Mouse (Mus musculus) liver, postnatal 0 days (tissue): ENCODE measurements around the gene Gabrb3. TPM values are rescaled to one million over a fixed set of nuclear protein-coding genes. Genes with fewer than 3 reads are reported as not detected.

ENCODE experiments used
- ATAC-seq: fragments of 200-750 bp; cut with Nextera tagmentation; 2 replicates; pipeline ENCODE4 v1.8.0; 2017; ENCODE audit warnings: mild to moderate bottlenecking, moderate library complexity
- DNase-seq: peaks from one replicate; pipeline ENCODE4 v3.0.0-alpha.2; 2016
- H3K27ac ChIP-seq: fragments of 300-500 bp; sonication (generic); 2 replicates; pipeline ENCODE4 v1.5.1; 2014; ENCODE audit warnings: antibody characterized with exemption, moderate library complexity, mild to moderate bottlenecking, low read depth
- H3K27me3 ChIP-seq: fragments of 300-500 bp; sonication (generic); 2 replicates; pipeline ENCODE4 v1.6.1; 2014; ENCODE audit warnings: low read length, control low read depth, mixed read lengths; ENCODE audit not compliant: insufficient read depth
- H3K36me3 ChIP-seq: fragments of 300-500 bp; sonication (generic); replicated peaks from 2 replicates; pipeline ENCODE4 v1.6.1; 2014; ENCODE audit warnings: mild to moderate bottlenecking, control low read depth, low read length, moderate library complexity, mixed read lengths; ENCODE audit not compliant: insufficient read depth
- H3K4me1 ChIP-seq: fragments of 300-500 bp; sonication (generic); 2 replicates; pipeline ENCODE4 v1.6.1; 2014; ENCODE audit warnings: antibody characterized with exemption, mild to moderate bottlenecking, control low read depth; ENCODE audit not compliant: insufficient read depth
- H3K4me2 ChIP-seq: fragments of 300-500 bp; sonication (generic); 2 replicates; pipeline ENCODE4 v1.6.1; 2014; ENCODE audit warnings: low read depth, mild to moderate bottlenecking, low read length, moderate library complexity, mixed read lengths
- H3K4me3 ChIP-seq: fragments of 300-500 bp; sonication (generic); 2 replicates; pipeline ENCODE4 v1.5.1; 2014; ENCODE audit warnings: low read depth, low read length
- H3K9ac ChIP-seq: fragments of 300-500 bp; sonication (generic); replicated peaks from 2 replicates; pipeline ENCODE4 v1.6.1; 2014; ENCODE audit warnings: mild to moderate bottlenecking, moderate library complexity
- H3K9me3 ChIP-seq: fragments of 300-500 bp; sonication (generic); 2 replicates; pipeline ENCODE4 v1.6.1; 2016; ENCODE audit warnings: mild to moderate bottlenecking, control low read depth, low read length, mixed read lengths
- CTCF ChIP-seq: sonication (generic); IDR thresholded peaks from 2 replicates; pipeline ENCODE4 v1.5.1; 2016; ENCODE audit warnings: antibody characterized with exemption, low read depth
- EP300 ChIP-seq: IDR thresholded peaks from 2 replicates; pipeline ENCODE4 v1.6.1; 2016; ENCODE audit warnings: antibody characterized with exemption, low read depth, mild to moderate bottlenecking
- WGBS: fragments of 180-500 bp; shearing (Covaris S2); extraction: QIAGEN DNeasy Blood & Tissue Kit; methylation state at CpG from one replicate; pipeline ENCODE4 v1.1.7; 2014; ENCODE audit not compliant: insufficient replicate concordance; 5-methylcytosine and 5-hydroxymethylcytosine counted together
- polyA plus RNA-seq: library from polyadenylated mRNA; unstranded; fragments of >200 nt; fragmentation: Nextera tagmentation; extraction: Ambion mirVana; gene quantifications from 2 replicates; pipeline ENCODE4 v1.2.1, GENCODE M21; 2015

Gene Gabrb3
- polyA plus RNA-seq, 1 experiment from 2014 or later: not detected

- 66% methylated on average over 4 of the region's 4 CpGs for WGBS
- Histone ChIP-seq H3K4me3 (no peak overlapping the region), H3K4me2 (no peak overlapping the region), H3K36me3 (no peaks in the 10 kb centered on the region), H3K27ac (no peak overlapping the region), H3K27me3 (no peaks in the 10 kb centered on the region), H3K9me3 (no peaks in the 10 kb centered on the region), H3K9ac (no peak overlapping the region), H3K4me1 (no peaks in the 10 kb centered on the region)
- DNase-seq (no peak), ATAC-seq (no peak)
- TF ChIP-seq EP300: no peak
- no peak for TF ChIP-seq CTCF
These were observed 8.3 kb upstream of the Gabrb3 start for GRCm38 (mm10) chr7:57411163-57411562.

- WGBS: 29% methylated on average over 1 of the region's 1 CpGs
- H3K4me1 ChIP-seq: no peaks in the 10 kb centered on the region
- H3K9me3 ChIP-seq: no peaks in the 10 kb centered on the region
- no peak for ATAC-seq
- no peak for TF ChIP-seq EP300
- TF ChIP-seq CTCF: no peak
- H3K4me2 ChIP-seq: no peak overlapping the region
- no peak overlapping the region for H3K27ac ChIP-seq
- no peaks in the 10 kb centered on the region for H3K27me3 ChIP-seq
- no peaks in the 10 kb centered on the region for H3K36me3 ChIP-seq
- no peak overlapping the region for H3K4me3 ChIP-seq
- no peak for DNase-seq
- no peak overlapping the region for H3K9ac ChIP-seq
These were observed 6.6 kb upstream of the Gabrb3 start for GRCm38 (mm10) chr7:57412896-57413295.

- Histone ChIP-seq H3K36me3 (no peaks in the 10 kb centered on the region), H3K27ac (no peak overlapping the region), H3K27me3 (no peaks in the 10 kb centered on the region), H3K4me3 (no peak overlapping the region), H3K9ac (no peak overlapping the region), H3K4me1 (no peaks in the 10 kb centered on the region), H3K4me2 (no peak overlapping the region), H3K9me3 (no peaks in the 10 kb centered on the region)
- 57% methylated on average over 1 of the region's 1 CpGs for WGBS
- DNase-seq: no peak
- TF ChIP-seq CTCF: no peak
- no peak for TF ChIP-seq EP300
- no peak for ATAC-seq
These were observed 1.6 kb downstream of the Gabrb3 start for GRCm38 (mm10) chr7:57421044-57421443.

- no peak overlapping the region for H3K4me3 ChIP-seq
These were observed 3.2 kb downstream of the Gabrb3 start for GRCm38 (mm10) chr7:57422675-57423074.

GRCm38 (mm10) chr7:57448239-57448638 lies 28.7 kb downstream of the Gabrb3 start:
- no peak for ATAC-seq
- Histone ChIP-seq H3K9ac (no peak overlapping the region), H3K27ac (no peak overlapping the region), H3K9me3 (no peaks in the 10 kb centered on the region), H3K4me3 (no peak overlapping the region), H3K27me3 (no peaks in the 10 kb centered on the region), H3K4me2 (no peak overlapping the region), H3K36me3 (no peaks in the 10 kb centered on the region), H3K4me1 (no peaks in the 10 kb centered on the region)
- DNase-seq: no peak
- TF ChIP-seq EP300 (no peak), CTCF (no peak)
- 60% methylated on average over 1 of the region's 1 CpGs for WGBS

More at GRCm38 (mm10) chr7:57422675-57423074, 3.2 kb downstream of the Gabrb3 start:
- Histone ChIP-seq H3K27ac (no peak overlapping the region), H3K4me1 (no peaks in the 10 kb centered on the region), H3K27me3 (no peaks in the 10 kb centered on the region), H3K9me3 (no peaks in the 10 kb centered on the region), H3K9ac (no peak overlapping the region), H3K4me2 (no peak overlapping the region), H3K36me3 (no peaks in the 10 kb centered on the region)
- no peak for ATAC-seq
- WGBS: 77% methylated on average over 1 of the region's 1 CpGs
- DNase-seq: no peak
- no peak for TF ChIP-seq EP300
- TF ChIP-seq CTCF: no peak

GRCm38 (mm10) chr7:57460354-57460753 lies 40.9 kb downstream of the Gabrb3 start:
- no peak for DNase-seq
- Histone ChIP-seq H3K27ac (no peak overlapping the region), H3K36me3 (no peaks in the 10 kb centered on the region), H3K4me2 (no peak overlapping the region), H3K4me1 (no peaks in the 10 kb centered on the region), H3K9ac (no peak overlapping the region), H3K4me3 (no peak overlapping the region), H3K27me3 (no peaks in the 10 kb centered on the region), H3K9me3 (no peaks in the 10 kb centered on the region)
- TF ChIP-seq EP300 (no peak), CTCF (no peak)
- 60% methylated on average over 5 of the region's 5 CpGs for WGBS
- no peak for ATAC-seq

- Histone ChIP-seq H3K4me1 (no peaks in the 10 kb centered on the region), H3K9ac (no peak overlapping the region), H3K27ac (no peak overlapping the region), H3K27me3 (no peaks in the 10 kb centered on the region), H3K36me3 (no peaks in the 10 kb centered on the region), H3K4me2 (no peak overlapping the region), H3K4me3 (no peak overlapping the region), H3K9me3 (no peaks in the 10 kb centered on the region)
- TF ChIP-seq CTCF: no peak
- TF ChIP-seq EP300: no peak
- 96% methylated on average over 1 of the region's 1 CpGs for WGBS
- ATAC-seq (no peak), DNase-seq (no peak)
These were observed 51.8 kb downstream of the Gabrb3 start for GRCm38 (mm10) chr7:57471316-57471715.
